Mouse (Mus musculus): ENCODE measurements around the gene Btbd3.

Gene Btbd3

GRCm38 (mm10) chr2:138384762-138385161, 128.4 kb downstream of the Btbd3 start:
- no peak for ATAC-seq (ENCODE audit: low TSS enrichment)

DNA sequence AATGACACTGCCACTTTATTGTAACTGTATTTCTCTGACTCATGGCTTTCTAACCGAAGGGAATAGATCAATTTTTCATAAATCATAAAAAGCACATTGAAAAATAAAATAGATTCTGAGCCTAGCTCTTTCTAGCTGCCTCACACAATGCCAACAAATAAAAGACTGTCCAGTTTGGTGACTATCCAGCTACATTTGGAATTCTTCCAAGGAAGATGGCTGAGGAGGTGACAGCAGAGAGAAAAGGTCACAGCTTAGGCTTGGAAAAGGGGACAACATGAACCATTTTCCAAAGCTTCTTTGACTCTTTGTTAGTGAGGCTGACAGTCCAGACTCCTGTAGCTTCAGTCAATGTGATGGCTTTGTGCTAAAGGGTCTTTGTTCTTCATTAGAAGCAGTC, 132.2 kb downstream of the Btbd3 start:
- no peak for ATAC-seq (ENCODE audit: low TSS enrichment)

DNA sequence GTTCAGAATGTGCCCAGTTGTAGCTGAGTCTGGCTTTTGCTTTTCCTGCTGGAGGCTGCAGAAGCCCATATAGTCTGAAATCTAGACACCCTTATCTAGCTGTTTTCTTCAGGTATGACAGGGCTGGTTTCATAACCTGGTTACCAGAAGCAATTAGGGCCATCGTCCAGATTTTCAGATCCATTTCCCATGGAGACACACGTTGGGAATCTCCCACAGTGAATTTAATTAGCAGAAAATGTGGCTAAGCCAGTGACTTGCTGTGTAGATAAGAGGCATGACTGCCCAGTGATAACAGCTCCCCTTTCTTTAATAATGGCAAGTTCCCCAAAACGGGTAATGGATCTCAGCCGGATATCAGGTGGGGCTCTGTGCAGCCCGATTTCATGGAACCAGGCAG, 146.7 kb downstream of the Btbd3 start:
- no peak for ATAC-seq (ENCODE audit: low TSS enrichment)

- ATAC-seq (ENCODE audit: low TSS enrichment): peak; percentile 93
Observed at GRCm38 (mm10) chr2:138405753-138406528, 149.6 kb downstream of the Btbd3 start.

GRCm38 (mm10) chr2:138406703-138407102, 150.3 kb downstream of the Btbd3 start:
- peak; percentile 53 for ATAC-seq (ENCODE audit: low TSS enrichment)

GRCm38 (mm10) chr2:138412537-138412936, 156.2 kb downstream of the Btbd3 start:
- 0 out of 2 replicates have a peak, but pooled peaks have one; percentile 41 for ATAC-seq (ENCODE audit: low TSS enrichment)

- ATAC-seq (ENCODE audit: low TSS enrichment): no peak
Observed at GRCm38 (mm10) chr2:138422321-138422720, 166.0 kb downstream of the Btbd3 start.

DNA sequence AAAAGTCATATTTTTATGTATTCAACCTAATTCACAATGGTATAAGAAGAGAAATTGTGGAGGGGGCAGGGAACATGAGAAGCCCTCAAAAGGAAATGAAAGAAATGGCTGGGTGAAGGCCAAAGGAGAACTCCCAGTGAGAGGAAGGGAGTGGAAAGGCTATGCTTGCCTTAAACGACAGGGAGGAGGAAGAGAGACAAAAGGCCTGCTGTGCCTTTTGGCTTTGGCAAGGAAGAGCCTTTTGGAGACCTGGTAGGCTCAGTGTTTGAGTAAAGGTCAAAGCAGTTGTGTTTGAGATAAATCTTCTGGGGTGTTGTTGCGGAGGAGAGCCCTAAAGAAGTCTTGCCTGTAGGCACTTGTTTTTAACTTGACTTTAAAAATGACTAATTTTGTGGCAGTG, 175.6 kb downstream of the Btbd3 start:
- no peak for ATAC-seq (ENCODE audit: low TSS enrichment)

- ATAC-seq (ENCODE audit: low TSS enrichment): no peak
Observed at GRCm38 (mm10) chr2:138446466-138446865, 190.1 kb downstream of the Btbd3 start.

GRCm38 (mm10) chr2:138446943-138447342, 190.6 kb downstream of the Btbd3 start:
- ATAC-seq (ENCODE audit: low TSS enrichment): no peak

DNA sequence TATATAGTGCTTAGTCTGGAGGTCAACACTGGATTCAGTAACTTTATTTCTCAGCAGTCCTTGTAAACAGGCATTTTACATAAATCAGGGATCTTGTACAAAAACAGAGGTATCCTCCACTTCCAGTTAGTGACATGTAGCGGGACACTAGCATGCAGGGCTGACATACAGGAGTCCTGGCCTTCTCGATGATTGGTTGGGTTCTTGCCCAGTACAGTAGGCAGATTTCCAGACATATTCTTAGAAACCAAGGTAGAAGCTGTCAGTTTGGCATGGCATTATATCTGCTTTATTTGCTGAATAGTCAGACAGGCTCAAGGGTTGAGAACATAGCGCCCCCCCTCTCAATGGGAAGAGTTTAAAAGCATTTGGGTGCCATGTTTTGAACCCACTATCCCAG, 191.3 kb downstream of the Btbd3 start:
- no peak for ATAC-seq (ENCODE audit: low TSS enrichment)

DNA sequence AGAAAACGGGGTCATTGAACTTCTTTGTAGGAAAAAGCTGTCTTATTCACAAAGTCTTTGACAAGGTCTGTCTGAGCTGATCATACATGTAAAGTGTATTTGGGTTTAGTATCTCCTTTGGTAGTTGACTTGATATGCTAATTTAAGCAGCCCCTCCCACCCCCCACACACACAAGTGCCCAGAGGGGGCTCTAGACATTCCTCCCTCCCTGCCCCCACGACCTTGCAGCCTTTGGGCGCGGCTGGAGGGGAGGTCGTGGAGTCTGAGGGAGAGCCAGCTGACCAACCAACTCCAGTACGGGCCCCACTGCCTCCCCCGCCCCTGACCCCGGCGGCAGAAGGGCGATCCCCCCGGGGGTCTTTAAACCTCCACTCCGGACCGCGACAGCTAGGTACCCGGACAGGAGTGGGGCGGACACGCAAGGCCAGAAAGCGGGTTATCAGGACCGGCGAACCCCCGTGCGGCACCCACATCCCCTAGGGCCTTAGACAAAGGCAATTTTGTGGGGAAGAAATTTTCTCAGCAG, 211.7 kb downstream of the Btbd3 start:
- no peak for ATAC-seq (ENCODE audit: low TSS enrichment)

DNA sequence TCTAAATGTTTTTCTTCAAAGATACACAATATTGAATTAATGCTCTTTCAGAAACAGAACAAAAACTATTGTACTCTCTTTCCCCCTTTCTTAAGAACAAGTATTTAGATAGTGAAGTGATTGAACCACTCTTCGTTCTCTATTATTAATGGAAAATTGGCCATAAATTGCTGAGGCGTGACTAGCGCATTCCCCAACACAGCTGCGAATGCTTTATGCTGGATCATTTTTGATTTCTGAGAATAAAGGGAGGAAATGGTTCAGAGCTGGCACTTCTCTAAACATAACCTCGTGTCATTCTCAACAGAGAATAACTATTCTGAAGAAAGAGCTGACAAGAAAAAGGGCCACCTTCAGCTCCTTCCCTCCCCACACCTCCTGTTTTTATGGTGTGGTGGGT, 217.0 kb downstream of the Btbd3 start:
- no peak for ATAC-seq (ENCODE audit: low TSS enrichment)

DNA sequence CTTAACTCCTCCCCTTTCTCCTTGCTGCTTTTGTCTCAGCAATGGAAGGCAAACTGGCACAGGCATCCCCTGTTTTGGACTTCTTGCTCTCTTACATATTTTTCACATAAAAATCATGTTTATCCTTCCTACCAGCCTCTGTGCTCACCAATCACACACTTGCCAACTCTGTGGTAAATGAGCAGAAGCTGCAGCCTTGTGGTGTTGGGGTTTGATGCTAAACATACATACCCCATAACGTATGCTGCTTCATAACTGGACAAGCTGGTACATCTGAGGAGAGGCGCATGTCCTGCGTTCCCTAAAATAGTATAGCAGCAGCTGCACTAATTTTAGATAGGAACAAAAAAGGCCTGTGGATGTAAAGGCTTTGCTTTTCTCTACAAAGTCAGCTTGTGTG, 220.1 kb downstream of the Btbd3 start:
- ATAC-seq (ENCODE audit: low TSS enrichment): peak; percentile 98

DNA sequence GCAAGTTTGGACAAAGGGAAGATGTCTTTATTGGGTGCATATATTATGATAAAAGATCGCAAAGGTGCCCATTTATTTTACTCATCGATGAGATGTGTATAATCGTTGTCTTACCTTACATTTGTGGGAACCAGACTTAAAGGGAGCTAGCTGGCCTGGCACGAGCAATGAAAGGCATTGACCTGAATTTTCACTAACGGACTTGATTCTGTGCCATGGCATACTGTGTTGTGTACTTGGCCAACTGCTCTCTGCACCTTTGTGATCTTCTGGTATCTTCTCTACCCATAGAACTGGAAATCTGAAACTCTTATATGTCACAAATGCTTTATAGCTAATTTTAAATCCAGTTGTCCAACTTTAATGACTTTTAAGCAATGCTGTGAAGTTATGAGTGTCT, 220.9 kb downstream of the Btbd3 start:
- no peak for ATAC-seq (ENCODE audit: low TSS enrichment)

- ATAC-seq (ENCODE audit: low TSS enrichment): no peak
Observed at GRCm38 (mm10) chr2:138482541-138482940, 226.2 kb downstream of the Btbd3 start.

- no peak for ATAC-seq (ENCODE audit: low TSS enrichment)
Observed at GRCm38 (mm10) chr2:138484871-138485270, 228.5 kb downstream of the Btbd3 start.

GRCm38 (mm10) chr2:138490688-138491405, 234.5 kb downstream of the Btbd3 start:
- no peak for ATAC-seq (ENCODE audit: low TSS enrichment)

DNA sequence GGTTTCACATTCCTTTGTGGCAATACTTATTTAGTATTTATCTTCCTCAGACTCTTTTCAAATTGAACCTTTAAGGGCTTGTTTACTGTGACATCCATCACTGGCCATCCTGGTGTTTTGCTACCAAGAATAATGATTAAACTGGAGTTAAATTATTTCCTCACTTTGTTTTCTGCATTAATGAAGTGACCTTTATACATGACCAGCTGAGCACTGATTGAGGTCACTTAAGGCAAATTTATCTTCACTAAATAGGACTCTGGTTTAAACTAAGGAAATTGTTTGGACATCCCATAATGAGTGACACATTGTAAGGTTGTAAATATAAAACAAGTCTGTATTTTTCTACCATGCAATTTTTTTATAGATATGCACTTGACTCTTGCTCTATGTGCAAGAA, 235.8 kb downstream of the Btbd3 start:
- ATAC-seq (ENCODE audit: low TSS enrichment): no peak

DNA sequence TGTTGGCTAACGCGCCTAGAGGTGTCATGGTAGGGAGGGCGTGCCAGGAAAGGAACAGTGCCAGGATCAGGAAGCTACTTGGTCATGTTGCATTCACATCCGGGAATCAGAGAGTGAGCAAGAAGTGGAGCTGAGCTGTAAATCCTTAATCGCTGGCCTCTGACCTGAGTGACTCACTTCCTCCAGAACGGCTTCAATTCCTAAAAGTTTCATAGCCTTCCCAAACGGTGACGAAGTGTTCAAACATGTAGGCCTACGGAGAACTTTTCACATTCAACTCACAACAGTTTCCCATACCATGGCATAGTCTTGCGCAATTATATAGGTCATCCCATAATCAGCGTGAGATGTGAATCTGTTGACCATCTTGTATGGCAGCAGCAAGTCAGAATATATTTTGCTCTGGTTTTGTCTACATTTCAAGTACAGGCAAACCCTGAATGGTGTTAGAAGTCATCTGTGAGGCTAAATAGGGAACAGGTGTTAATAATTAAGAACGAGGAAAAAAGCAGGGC, 247.6 kb downstream of the Btbd3 start:
- no peak for ATAC-seq (ENCODE audit: low TSS enrichment)

DNA sequence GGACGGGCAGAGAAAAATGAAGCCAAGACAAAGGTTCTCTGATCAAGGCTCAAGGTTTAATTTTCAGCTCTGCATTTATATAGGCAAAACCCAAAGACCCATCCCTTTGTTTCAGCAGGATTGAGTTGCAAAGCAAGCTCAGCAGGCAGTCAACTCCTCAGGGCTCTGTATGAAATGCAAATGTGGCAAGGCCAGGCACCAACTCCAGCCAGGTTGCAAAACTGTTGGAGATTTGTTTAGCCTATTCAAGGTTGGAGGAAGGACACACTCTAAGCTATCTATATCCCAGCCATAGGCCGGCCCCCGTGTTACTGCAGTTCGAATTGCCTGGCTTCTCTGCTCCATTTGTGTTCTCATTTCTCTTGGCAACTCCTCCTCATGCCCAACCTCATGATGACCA, 259.2 kb downstream of the Btbd3 start:
- no peak for ATAC-seq (ENCODE audit: low TSS enrichment)

DNA sequence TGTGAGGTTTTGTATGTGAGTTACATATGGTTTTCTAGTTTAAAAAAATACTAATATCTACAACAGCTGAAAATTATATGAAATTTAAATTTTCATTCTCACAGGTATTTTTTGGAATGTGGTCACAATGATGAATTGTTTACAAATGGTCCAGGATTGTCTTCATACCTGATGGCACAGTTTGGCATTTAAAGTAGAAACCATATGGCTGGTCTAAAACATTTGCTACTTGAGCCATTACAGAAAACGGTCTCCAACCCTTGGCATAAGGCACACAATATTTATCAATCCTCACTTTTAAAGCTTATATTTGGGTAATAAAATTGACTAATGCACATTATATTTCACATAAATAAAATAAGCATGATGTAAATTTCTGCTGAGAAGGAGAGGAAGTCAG, 272.1 kb downstream of the Btbd3 start:
- ATAC-seq (ENCODE audit: low TSS enrichment): no peak

Data from frontal cortex, adult (tissue).